Mouse (Mus musculus): ENCODE results near the gene Pou2af1. TPM values are rescaled to one million over a fixed set of nuclear protein-coding genes. Genes with fewer than 3 reads are reported as not detected.

Gene Pou2af1
- polyA plus RNA-seq, 1 experiment from 2014 or later, result 0.10 TPM

DNA sequence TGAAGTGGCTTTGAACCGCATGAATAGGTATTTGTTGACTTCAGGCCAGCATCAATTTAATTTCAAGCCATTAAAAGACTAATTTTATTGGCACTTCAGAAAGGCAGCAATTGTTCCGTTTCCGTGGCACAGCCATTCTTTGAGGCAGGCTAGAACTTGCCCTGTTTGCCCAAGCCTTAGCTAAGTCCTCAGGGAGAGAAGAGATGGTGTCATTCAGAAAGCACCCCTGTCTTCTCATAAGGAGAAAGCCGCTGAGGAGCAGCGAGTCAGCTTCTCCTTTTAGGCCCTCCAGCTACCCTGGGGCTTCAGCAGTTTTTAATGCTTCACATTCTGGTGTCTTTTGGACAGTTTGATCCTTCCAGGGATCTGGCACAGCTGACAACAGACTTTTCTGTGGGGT lies 55.3 kb downstream of the Pou2af1 start:
- Histone ChIP-seq H3K27ac (ENCODE audit: low read length) (no peak overlapping the region), H3K9me3 (ENCODE audit: control insufficient read depth, low read length) (no peaks in the 10 kb centered on the region), H3K27me3 (replicated peaks; ENCODE audit: control insufficient read depth, insufficient read depth, low read length) (no peaks in the 10 kb centered on the region; the same call in 1 of the 2 replicates), H3K4me3 (ENCODE audit: low read length) (no peak overlapping the region), H3K4me2 (ENCODE audit: low read depth, low read length) (no peak overlapping the region), H3K36me3 (ENCODE audit: control insufficient read depth, insufficient read depth, low read length) (no peaks in the 10 kb centered on the region), H3K9ac (ENCODE audit: low read depth, low read length) (no peak overlapping the region), H3K4me1 (ENCODE audit: control insufficient read depth, insufficient read depth, low read length) (peaks cover 13% of the 10 kb centered on the region)
- no peak for ATAC-seq
- WGBS, result 75% methylated on average over 5 of the region's 5 CpGs

DNA sequence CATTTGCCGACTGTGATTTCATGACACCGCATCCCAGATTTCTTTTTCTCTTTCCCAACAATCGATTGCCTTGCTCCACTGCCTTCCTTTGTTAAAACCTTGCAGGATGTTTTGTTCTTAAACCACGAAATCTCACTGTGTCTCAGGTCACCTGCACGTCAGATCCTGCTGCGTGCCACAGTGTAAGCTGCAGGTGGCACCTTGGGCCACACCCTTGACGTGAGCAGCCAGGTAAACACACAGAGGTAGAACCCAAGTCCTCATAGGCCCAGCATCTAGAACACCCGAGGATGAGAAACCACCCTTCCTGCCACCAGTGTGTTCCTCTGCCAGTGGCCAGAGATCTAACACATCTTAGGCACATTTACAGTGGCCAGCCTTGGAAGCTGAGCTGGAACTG lies 57.6 kb downstream of the Pou2af1 start:
- Histone ChIP-seq H3K27me3 (replicated peaks; ENCODE audit: control insufficient read depth, insufficient read depth, low read length) (no peaks in the 10 kb centered on the region; the same call in 1 of the 2 replicates), H3K36me3 (ENCODE audit: control insufficient read depth, insufficient read depth, low read length) (no peaks in the 10 kb centered on the region), H3K4me1 (ENCODE audit: control insufficient read depth, insufficient read depth, low read length) (peaks cover 18% of the 10 kb centered on the region), H3K9me3 (ENCODE audit: control insufficient read depth, low read length) (no peaks in the 10 kb centered on the region), H3K27ac (ENCODE audit: low read length) (no peak overlapping the region), H3K9ac (ENCODE audit: low read depth, low read length) (no peak overlapping the region), H3K4me2 (ENCODE audit: low read depth, low read length) (no peak overlapping the region), H3K4me3 (ENCODE audit: low read length) (no peak overlapping the region)
- ATAC-seq, result no peak
- 77% methylated on average over 8 of the region's 8 CpGs for WGBS

DNA sequence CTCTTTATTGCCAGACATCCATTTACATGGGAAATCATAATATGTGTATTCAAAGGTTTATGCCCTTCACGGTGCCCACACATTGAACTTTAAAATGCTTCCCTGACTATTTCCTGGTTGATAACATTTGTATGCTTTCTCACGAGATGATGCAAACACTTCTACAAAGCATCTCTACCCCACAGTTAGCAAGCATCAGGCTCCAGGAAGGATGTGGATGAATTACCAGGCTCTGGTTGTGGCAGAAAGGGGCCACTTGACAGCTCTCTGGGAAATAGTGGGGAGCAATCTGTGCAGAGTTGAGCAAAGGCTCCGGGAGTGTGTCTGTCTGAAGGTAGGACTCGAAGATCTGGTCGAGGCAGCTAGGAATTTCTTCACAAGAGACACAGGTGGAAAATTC lies 58.6 kb downstream of the Pou2af1 start:
- WGBS, result 52% methylated on average over 5 of the region's 5 CpGs
- Histone ChIP-seq H3K9ac (ENCODE audit: low read depth, low read length) (no peak overlapping the region), H3K27ac (ENCODE audit: low read length) (no peak overlapping the region), H3K4me1 (ENCODE audit: control insufficient read depth, insufficient read depth, low read length) (peaks cover 18% of the 10 kb centered on the region), H3K4me2 (ENCODE audit: low read depth, low read length) (no peak overlapping the region), H3K9me3 (ENCODE audit: control insufficient read depth, low read length) (no peaks in the 10 kb centered on the region), H3K27me3 (replicated peaks; ENCODE audit: control insufficient read depth, insufficient read depth, low read length) (no peaks in the 10 kb centered on the region; the same call in 1 of the 2 replicates), H3K36me3 (ENCODE audit: control insufficient read depth, insufficient read depth, low read length) (no peaks in the 10 kb centered on the region), H3K4me3 (ENCODE audit: low read length) (no peak overlapping the region)
- ATAC-seq, result no peak

GRCm38 (mm10) chr9:51273581-51274154 lies 60.2 kb downstream of the Pou2af1 start:
- H3K36me3 ChIP-seq (ENCODE audit: control insufficient read depth, insufficient read depth, low read length), result no peaks in the 10 kb centered on the region
- H3K9ac ChIP-seq (ENCODE audit: low read depth, low read length), result no peak overlapping the region
- WGBS, result 70% methylated on average over 9 of the region's 9 CpGs
- peaks cover 27% of the 10 kb centered on the region for H3K4me1 ChIP-seq (ENCODE audit: control insufficient read depth, insufficient read depth, low read length)
- no peaks in the 10 kb centered on the region for H3K9me3 ChIP-seq (ENCODE audit: control insufficient read depth, low read length)
- no peak overlapping the region for H3K27ac ChIP-seq (ENCODE audit: low read length)
- ATAC-seq, result no peak
- H3K27me3 ChIP-seq (replicated peaks; ENCODE audit: control insufficient read depth, insufficient read depth, low read length), result no peaks in the 10 kb centered on the region; the same call in 1 of the 2 replicates
- H3K4me3 ChIP-seq (ENCODE audit: low read length), result no peak overlapping the region
- no peak overlapping the region for H3K4me2 ChIP-seq (ENCODE audit: low read depth, low read length)

DNA sequence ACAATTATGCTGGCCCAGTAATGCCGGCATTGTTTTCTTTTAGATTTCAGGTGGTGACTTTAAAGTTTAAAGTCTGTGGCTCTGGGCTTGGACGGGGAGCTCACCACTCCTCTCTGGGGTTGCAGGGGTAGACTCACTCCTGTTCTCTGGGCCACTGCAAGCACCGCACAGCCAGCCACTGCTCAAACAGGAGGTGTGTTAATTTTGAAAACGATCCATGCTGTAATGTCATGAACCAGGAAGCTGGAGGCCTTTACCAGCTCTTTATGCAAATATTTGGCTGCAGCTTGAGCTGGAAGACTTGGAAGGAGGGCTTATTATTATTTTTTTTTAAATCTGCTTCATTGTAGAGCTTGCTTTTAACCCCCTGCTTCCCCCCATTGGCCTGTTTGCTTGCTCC lies 61.2 kb downstream of the Pou2af1 start:
- no peak overlapping the region for H3K4me3 ChIP-seq (ENCODE audit: low read length)
- no peak overlapping the region for H3K4me2 ChIP-seq (ENCODE audit: low read depth, low read length)
- H3K4me1 ChIP-seq (ENCODE audit: control insufficient read depth, insufficient read depth, low read length), result peaks cover 27% of the 10 kb centered on the region
- no peak overlapping the region; the same call in 1 of the 2 replicates for H3K27ac ChIP-seq (ENCODE audit: low read length)
- H3K9me3 ChIP-seq (ENCODE audit: control insufficient read depth, low read length), result no peaks in the 10 kb centered on the region
- 23% methylated on average over 4 of the region's 4 CpGs for WGBS
- no peaks in the 10 kb centered on the region for H3K36me3 ChIP-seq (ENCODE audit: control insufficient read depth, insufficient read depth, low read length)
- H3K9ac ChIP-seq (ENCODE audit: low read depth, low read length), result no peak overlapping the region
- no peak for ATAC-seq
- H3K27me3 ChIP-seq (replicated peaks; ENCODE audit: control insufficient read depth, insufficient read depth, low read length), result no peaks in the 10 kb centered on the region; the same call in 1 of the 2 replicates

DNA sequence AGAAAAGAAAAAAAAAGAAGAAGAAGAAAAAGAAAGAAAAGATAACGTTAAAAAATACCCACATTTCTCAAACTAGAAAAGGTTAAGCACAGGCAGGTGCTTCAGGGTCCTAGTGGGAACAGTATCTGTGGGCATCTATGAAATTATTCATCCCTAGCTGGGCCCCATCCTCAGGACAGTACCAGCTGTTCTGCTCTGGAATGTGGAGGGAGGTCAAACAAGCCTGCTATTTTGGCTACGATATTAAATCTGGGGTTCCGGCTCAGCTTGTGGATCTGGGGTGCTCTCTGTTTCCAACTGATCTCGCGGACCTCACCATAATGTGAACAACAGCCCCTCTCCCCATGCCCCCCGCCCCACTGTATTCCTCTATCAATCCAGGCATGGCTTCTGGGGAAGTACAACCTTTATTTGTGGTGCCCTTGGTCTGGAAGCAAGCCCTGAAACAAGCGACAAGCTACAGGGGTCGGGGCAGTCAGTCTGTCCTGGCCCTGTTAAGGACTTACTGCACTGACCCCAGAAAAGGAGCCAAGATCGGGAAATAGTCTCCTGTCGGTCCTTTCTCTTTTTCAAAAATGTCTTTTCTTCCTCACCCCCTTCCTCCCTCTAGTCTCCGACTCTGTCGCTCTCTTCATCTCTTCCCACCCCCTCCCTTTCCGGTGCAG lies 64.5 kb downstream of the Pou2af1 start:
- 19% methylated on average over 13 of the region's 13 CpGs for WGBS
- peak; percentile 30 for ATAC-seq
- Histone ChIP-seq H3K4me3 (ENCODE audit: low read length) (peak overlapping the region; percentile 57), H3K9me3 (ENCODE audit: control insufficient read depth, low read length) (no peaks in the 10 kb centered on the region), H3K27me3 (replicated peaks; ENCODE audit: control insufficient read depth, insufficient read depth, low read length) (peaks cover 5% of the 10 kb centered on the region), H3K27ac (ENCODE audit: low read length) (peak overlapping the region; percentile 65; the same call in 1 of the 2 replicates), H3K9ac (ENCODE audit: low read depth, low read length) (peak overlapping the region; percentile 75), H3K36me3 (ENCODE audit: control insufficient read depth, insufficient read depth, low read length) (no peaks in the 10 kb centered on the region), H3K4me2 (ENCODE audit: low read depth, low read length) (peak overlapping the region; percentile 90), H3K4me1 (ENCODE audit: control insufficient read depth, insufficient read depth, low read length) (peaks cover 23% of the 10 kb centered on the region)

DNA sequence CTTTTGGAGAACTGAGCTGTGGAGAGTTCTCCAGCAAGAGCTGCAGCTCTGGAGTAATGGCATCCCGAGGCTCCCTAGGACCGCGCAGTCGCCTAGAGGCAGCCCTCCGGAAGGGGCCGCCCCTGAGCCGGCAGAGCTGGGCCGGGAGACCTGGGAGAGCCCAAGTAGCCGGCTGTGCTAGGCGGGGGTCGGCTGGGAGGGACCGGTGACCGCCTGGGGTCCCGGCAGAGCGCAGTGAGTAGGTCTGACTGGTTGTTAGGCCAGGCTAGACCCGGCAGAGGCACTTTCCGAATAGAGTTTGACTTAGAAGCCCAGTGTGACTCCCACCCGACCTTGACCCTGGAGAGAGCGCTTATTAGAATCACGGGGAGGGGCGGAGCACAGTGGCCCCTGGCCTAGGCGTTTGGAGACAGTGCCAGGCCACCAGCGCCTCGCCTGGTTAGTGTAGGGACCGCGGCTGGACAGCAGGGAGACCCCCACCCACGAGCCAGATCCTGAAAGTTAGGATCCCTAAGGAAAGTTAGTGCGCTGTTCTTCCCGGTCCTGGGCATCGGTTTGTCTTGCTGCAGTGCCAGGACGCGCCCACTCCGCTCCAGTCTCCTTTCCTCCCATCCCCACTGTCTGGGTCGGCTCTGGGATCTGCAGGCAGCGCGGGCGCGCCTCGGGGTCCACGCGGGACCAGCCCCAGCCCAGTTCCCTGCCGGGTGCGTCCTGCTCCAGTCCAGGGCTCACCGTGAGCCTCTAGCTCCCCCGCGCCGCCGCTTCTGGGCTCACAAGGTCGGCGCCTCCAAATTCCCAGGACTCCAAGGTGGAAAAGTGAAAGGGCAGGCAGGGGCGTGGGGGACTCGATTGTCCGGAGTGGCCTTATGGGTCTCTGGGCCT lies 65.2 kb downstream of the Pou2af1 start, which contains the start of gene Colca2:
TSS of gene Colca2 (minus strand) at position 70 of the 882 bp plus-strand sequence.
- Histone ChIP-seq H3K9ac (ENCODE audit: low read depth, low read length) (peak within 1 kb of the TSS; percentile 75), H3K27me3 (replicated peaks; ENCODE audit: control insufficient read depth, insufficient read depth, low read length) (peaks cover 5% of the 10 kb centered on the region), H3K27ac (ENCODE audit: low read length) (peak within 1 kb of the TSS; percentile 65; the same call in 1 of the 2 replicates), H3K36me3 (ENCODE audit: control insufficient read depth, insufficient read depth, low read length) (no peaks in the 10 kb centered on the region), H3K9me3 (ENCODE audit: control insufficient read depth, low read length) (no peaks in the 10 kb centered on the region), H3K4me2 (ENCODE audit: low read depth, low read length) (peak within 1 kb of the TSS; percentile 90), H3K4me1 (ENCODE audit: control insufficient read depth, insufficient read depth, low read length) (peaks cover 16% of the 10 kb centered on the region), H3K4me3 (ENCODE audit: low read length) (peak within 1 kb of the TSS; percentile 57)
- peak; percentile 95 for ATAC-seq
- WGBS, result under 1% methylated on average over 53 of the region's 53 CpGs

DNA sequence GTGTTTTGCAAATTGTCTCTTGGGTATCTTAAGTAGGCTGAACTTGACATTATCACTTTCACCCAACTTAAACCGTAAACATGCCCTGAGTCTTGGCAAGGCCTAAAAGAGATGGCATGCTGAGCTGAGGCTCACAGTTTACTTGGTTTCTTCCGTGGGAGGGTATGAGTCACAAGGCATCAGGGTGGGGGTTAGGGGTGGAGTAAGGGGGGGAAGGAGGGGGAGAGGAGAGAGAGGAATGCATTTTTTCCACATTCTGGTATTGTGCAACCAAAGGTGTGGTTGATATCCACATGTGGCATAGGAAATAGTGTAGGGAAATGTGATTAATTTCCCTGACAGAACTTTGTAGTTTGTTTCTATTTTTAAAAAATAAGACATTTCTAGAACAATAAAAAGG lies 72.6 kb downstream of the Pou2af1 start:
- Histone ChIP-seq H3K36me3 (ENCODE audit: control insufficient read depth, insufficient read depth, low read length) (no peaks in the 10 kb centered on the region), H3K27me3 (replicated peaks; ENCODE audit: control insufficient read depth, insufficient read depth, low read length) (no peaks in the 10 kb centered on the region; the same call in 1 of the 2 replicates), H3K4me3 (ENCODE audit: low read length) (no peak overlapping the region), H3K4me2 (ENCODE audit: low read depth, low read length) (no peak overlapping the region), H3K27ac (ENCODE audit: low read length) (no peak overlapping the region), H3K4me1 (ENCODE audit: control insufficient read depth, insufficient read depth, low read length) (peaks cover 3% of the 10 kb centered on the region; the same call in 1 of the 2 replicates), H3K9ac (ENCODE audit: low read depth, low read length) (no peak overlapping the region), H3K9me3 (ENCODE audit: control insufficient read depth, low read length) (no peaks in the 10 kb centered on the region)
- WGBS, result 35% methylated on average over 2 of the region's 2 CpGs
- peak; percentile 47; the same call in 1 of the 2 replicates for ATAC-seq
